26 mouse cellular contexts compared by ENCODE assay signal in the genomic region with DNA sequence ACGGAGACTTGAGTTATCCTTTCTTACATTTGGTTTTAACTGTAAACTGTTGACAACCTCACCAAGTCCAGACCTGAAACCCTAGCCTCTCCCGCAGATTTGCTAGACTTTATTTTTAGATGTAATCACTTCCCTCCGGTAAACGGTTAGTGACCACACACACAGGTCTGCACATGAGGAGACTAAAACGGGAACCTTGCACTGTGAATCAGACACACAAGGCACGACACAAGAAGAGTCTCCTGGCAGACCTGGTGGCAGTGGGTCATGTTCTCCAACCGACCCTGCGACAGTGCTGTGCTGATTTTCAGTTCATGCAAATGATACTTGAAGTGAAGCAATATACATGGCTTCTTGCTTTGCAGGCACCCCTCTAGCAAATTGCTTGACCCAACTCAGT. TPM values are rescaled to one million over a fixed set of nuclear protein-coding genes. Genes with fewer than 3 reads are reported as not detected.
"Had no signal": no experiment of that assay in that cellular context is flagged by ENCODE, and none has a peak within 500 bp of the region (broad histone marks: within the 10 kb centered on the region; RNA-seq: fewer than 3 reads in every experiment).

No protein-coding gene starts in this region.

- H3K4me2 ChIP-seq: kidney, embryonic 15.5 days; limb, embryonic 12.5 days; limb, embryonic 15.5 days; liver, embryonic 11.5 days; lung, embryonic 14.5 days; midbrain, embryonic 11.5 days; neural tube, embryonic 12.5 days; neural tube, embryonic 15.5 days had no signal

- ATAC-seq: liver, postnatal 0 days; lung, postnatal 0 days had no signal

- H3K4me1 ChIP-seq: kidney, embryonic 15.5 days; limb, embryonic 12.5 days; limb, embryonic 15.5 days; neural tube, embryonic 12.5 days; neural tube, embryonic 15.5 days had no signal

- H3K27ac ChIP-seq: kidney, embryonic 15.5 days; left cerebral cortex, adult 2 months; limb, embryonic 12.5 days; limb, embryonic 15.5 days; liver, embryonic 14.5 days; macrophage; neural tube, embryonic 12.5 days; neural tube, embryonic 15.5 days; stomach, postnatal 0 days had no signal

- H3K27me3 ChIP-seq: limb, embryonic 12.5 days; limb, embryonic 15.5 days; neural tube, embryonic 12.5 days; neural tube, embryonic 15.5 days had no signal

- DNase-seq: kidney, adult 8-10 months; kidney, postnatal 10 days; kidney, postnatal 36 days; layer of hippocampus, postnatal 36 days; left cerebral cortex, postnatal 4 days; liver, postnatal 0 days; lung, embryonic 14.5 days; midbrain, embryonic 14.5 days; right cerebral cortex, adult 18-20 months; right cerebral cortex, postnatal 14 days; right cerebral cortex, postnatal 4 days; thymus, adult 2 months; thymus, postnatal 25 days had no signal

- H3K36me3 ChIP-seq: kidney, embryonic 15.5 days; limb, embryonic 12.5 days; limb, embryonic 15.5 days; neural tube, embryonic 12.5 days; neural tube, embryonic 15.5 days had no signal

- H3K4me3 ChIP-seq: kidney, embryonic 15.5 days; left cerebral cortex, adult 2 months; limb, embryonic 12.5 days; limb, embryonic 15.5 days; neural tube, embryonic 12.5 days; neural tube, embryonic 15.5 days had no signal

- H3K9ac ChIP-seq: kidney, embryonic 15.5 days; limb, embryonic 12.5 days; limb, embryonic 15.5 days; liver, embryonic 14.5 days; liver, postnatal 0 days; lung, embryonic 14.5 days; neural tube, embryonic 12.5 days; neural tube, embryonic 15.5 days had no signal

- H3K9me3 ChIP-seq: kidney, embryonic 15.5 days; limb, embryonic 12.5 days; limb, embryonic 15.5 days; neural tube, embryonic 12.5 days; neural tube, embryonic 15.5 days had no signal

RNA-seq across cellular contexts. Expression of a gene that starts 14.7 kb away (rescaled TPM):
- total RNA-seq: megakaryocyte-erythroid progenitor cell, adult 5-6 weeks had no signal
- polyA plus RNA-seq: liver, embryonic 14.5 days; liver, postnatal 0 days; lung, embryonic 14.5 days; lung, postnatal 0 days had no signal
